Comparison of ENCODE assay signal across 9 mouse cellular contexts in genomic region chr10:22402225-22402917, GRCm38 (mm10). TPM values are rescaled to one million over a fixed set of nuclear protein-coding genes. Genes with fewer than 3 reads are reported as not detected.
A peak's percentile ranks its signal among the peaks of the same experiment; 100 is the strongest.
DNase-seq lines count a peak whose midpoint lies in the region; ATAC-seq lines count a peak whose summit lies in the region.
"Not testable (repeated sequence)": the region's sequence is repeated elsewhere in the genome, so short reads cannot be mapped to it uniquely, and the experiment has no call there.
"Had no signal": no experiment of that assay in that cellular context is flagged by ENCODE, and none has a peak within 500 bp of the region (broad histone marks: within the 10 kb centered on the region; RNA-seq: fewer than 3 reads in every experiment).

No protein-coding gene starts in this region.

- WGBS in embryonic facial prominence, embryonic 14.5 days = 0% methylated on average over 8 of the region's 11 CpGs
- 2% methylated on average over 9 of the region's 11 CpGs for WGBS in heart, embryonic 10.5 days

- not testable (repeated sequence) for H3K9me3 ChIP-seq in embryonic facial prominence, embryonic 14.5 days (ENCODE audit: control insufficient read depth, low read length); heart, embryonic 10.5 days

- H3K4me1 ChIP-seq in embryonic facial prominence, embryonic 14.5 days (ENCODE audit: control insufficient read depth, insufficient read depth, low read length); heart, embryonic 10.5 days: not testable (repeated sequence)

- not testable (repeated sequence) for H3K27me3 ChIP-seq in embryonic facial prominence, embryonic 14.5 days (replicated peaks; ENCODE audit: control insufficient read depth, insufficient read depth, low read length); heart, embryonic 10.5 days (ENCODE audit: insufficient read depth, poor library complexity, severe bottlenecking)

- H3K36me3 ChIP-seq in embryonic facial prominence, embryonic 14.5 days (ENCODE audit: control insufficient read depth, insufficient read depth, low read length); heart, embryonic 10.5 days: not testable (repeated sequence)

- not testable (repeated sequence) for H3K4me2 ChIP-seq in embryonic facial prominence, embryonic 14.5 days (ENCODE audit: low read depth, low read length)

- not testable (repeated sequence) for H3K27ac ChIP-seq in embryonic facial prominence, embryonic 14.5 days (replicated peaks; ENCODE audit: low read depth, low read length); heart, embryonic 10.5 days

- peak; percentile 31 for DNase-seq in WW6 (ENCODE audit: low read depth, low spot score)
- peak; percentile 64 for DNase-seq in embryonic facial prominence, embryonic 14.5 days (ENCODE audit: low spot score)
- DNase-seq in heart, embryonic 10.5 days (ENCODE audit: low spot score) = peak; percentile 77
- DNase-seq in kidney, adult 11 months = peak; percentile 6
- peak; percentile 39 for DNase-seq in left cerebral cortex, postnatal 4 days
- peak; percentile 9 for DNase-seq in right cerebral cortex, adult 18-20 months
- peak; percentile 65 for DNase-seq in thymus, postnatal 4 days

- H3K9ac ChIP-seq in embryonic facial prominence, embryonic 14.5 days (ENCODE audit: low read depth, low read length) = not testable (repeated sequence)

- intact Hi-C loops in left cerebral cortex, postnatal 4 days (cut with DNase I) = not testable (repeated sequence)

- H3K4me3 ChIP-seq in embryonic facial prominence, embryonic 14.5 days (ENCODE audit: low read depth, low read length); heart, embryonic 10.5 days: not testable (repeated sequence)

- ATAC-seq in embryonic facial prominence, embryonic 14.5 days (ENCODE audit: low read depth) = peak; percentile 79
- peak; percentile 97 for ATAC-seq in megakaryocyte progenitor cell, adult 5-6 weeks (replicated peaks; ENCODE audit: poor library complexity)

RNA-seq across cellular contexts. Expression of gene Raet1d, which starts 42.0 kb away (rescaled TPM):
- 11.1 and 17.0 TPM in 2 replicates for polyA plus RNA-seq in embryonic facial prominence, embryonic 14.5 days (2014; fragmentation: Nextera tagmentation; extraction: Ambion mirVana)
- 14.8 and 19.3 TPM in 2 replicates for polyA plus RNA-seq in heart, embryonic 10.5 days (2016; fragmentation: Nextera tagmentation; extraction: Ambion mirVana)
- under 1 TPM in 1 of 2 experiments, not detected in 1; 0.28 TPM for total RNA-seq in left cerebral cortex, postnatal 4 days (2021)
- not detected in 2 replicates for total RNA-seq in megakaryocyte progenitor cell, adult 5-6 weeks (2015)
- total RNA-seq in megakaryocyte progenitor cell, adult 5-6 weeks (2017) = not detected in 2 replicates
- total RNA-seq: layer of hippocampus, adult 18-20 months had no signal

Comparison
In these comparisons a context has a peak if more than half of its experiments do, and no peak if none do; other contexts are left out.
1. DNase-seq: peak in every context shown above with its lines; median percentile 77 in heart, embryonic 10.5 days; 65 in thymus, postnatal 4 days; 64 in embryonic facial prominence, embryonic 14.5 days; 39 in left cerebral cortex, postnatal 4 days; 31 in WW6; 9 in right cerebral cortex, adult 18-20 months; 6 in kidney, adult 11 months.